Mouse (Mus musculus) midbrain, embryonic 14.5 days (tissue): ENCODE measurements at regions not wholly inside any gene's neighbourhood (a gene's known extent, or its start where the extent isn't known, plus 50 kb on each side); places are given as distances from the start of the nearest gene placed in this dataset.

Source experiments
- ATAC-seq: fragments of 200-750 bp; cut with Nextera tagmentation; 2 replicates; pipeline ENCODE4 v1.8.0; 2017; ENCODE audit warnings: moderate number of reproducible peaks, moderate library complexity; ENCODE audit not compliant: low FRiP score, low TSS enrichment
- DNase-seq: peaks from one replicate; pipeline ENCODE4 v3.0.0-alpha.2; 2015
- H3K27ac ChIP-seq: fragments of 300-500 bp; sonication (generic); replicated peaks from 2 replicates; pipeline ENCODE4 v1.5.1; 2014; ENCODE audit warnings: mild to moderate bottlenecking, low read depth, low read length, moderate library complexity
- H3K27me3 ChIP-seq: fragments of 300-500 bp; sonication (generic); 2 replicates; pipeline ENCODE4 v1.6.1; 2014; ENCODE audit warnings: low read length, control low read depth, mixed read lengths; ENCODE audit not compliant: control insufficient read depth, insufficient read depth
- H3K36me3 ChIP-seq: fragments of 300-500 bp; sonication (generic); 2 replicates; pipeline ENCODE4 v1.6.1; 2014; ENCODE audit warnings: low read length, control low read depth; ENCODE audit not compliant: control insufficient read depth, insufficient read depth
- H3K4me1 ChIP-seq: fragments of 300-500 bp; sonication (generic); 2 replicates; pipeline ENCODE4 v1.6.1; 2014; ENCODE audit warnings: mild to moderate bottlenecking, antibody characterized with exemption, low read length, control low read depth; ENCODE audit not compliant: control insufficient read depth, insufficient read depth
- H3K4me2 ChIP-seq: fragments of 300-500 bp; sonication (generic); 2 replicates; pipeline ENCODE4 v1.6.1; 2014; ENCODE audit warnings: mild to moderate bottlenecking, low read length, moderate library complexity
- H3K4me3 ChIP-seq: fragments of 300-500 bp; sonication (generic); replicated peaks from 2 replicates; pipeline ENCODE4 v1.5.1; 2014; ENCODE audit warnings: low read depth, low read length
- H3K9ac ChIP-seq: fragments of 300-500 bp; sonication (generic); replicated peaks from 2 replicates; pipeline ENCODE4 v1.6.1; 2014; ENCODE audit warnings: mild to moderate bottlenecking, low read length, moderate library complexity
- H3K9me3 ChIP-seq: fragments of 300-500 bp; sonication (generic); 2 replicates; pipeline ENCODE4 v1.6.1; 2016; ENCODE audit warnings: low read length, control low read depth, mixed read lengths; ENCODE audit not compliant: control insufficient read depth
- WGBS: fragments of 180-500 bp; shearing (Covaris S2); extraction: QIAGEN DNeasy Blood & Tissue Kit; methylation state at CpG from one replicate; pipeline ENCODE4 v1.1.7; 2014; 5-methylcytosine and 5-hydroxymethylcytosine counted together

GRCm38 (mm10) chr13:43852888-43853287 lies 68.3 kb downstream of the Cd83 start:
- H3K4me2 ChIP-seq: no peak overlapping the region
- H3K27ac ChIP-seq: no peak overlapping the region
- no peaks in the 10 kb centered on the region for H3K36me3 ChIP-seq
- no peak for DNase-seq
- no peaks in the 10 kb centered on the region for H3K9me3 ChIP-seq
- peaks cover 11% of the 10 kb centered on the region; the same call in 1 of the 2 replicates for H3K4me1 ChIP-seq
- no peak for ATAC-seq
- H3K4me3 ChIP-seq: no peak overlapping the region
- 83% methylated on average over 1 of the region's 1 CpGs for whole genome bisulfite sequencing
- no peaks in the 10 kb centered on the region for H3K27me3 ChIP-seq
- no peak overlapping the region for H3K9ac ChIP-seq

GRCm38 (mm10) chr13:43854973-43855372 lies 70.4 kb downstream of the Cd83 start:
- Histone ChIP-seq H3K4me3 (no peak overlapping the region), H3K9me3 (no peaks in the 10 kb centered on the region), H3K36me3 (no peaks in the 10 kb centered on the region), H3K27me3 (no peaks in the 10 kb centered on the region), H3K27ac (no peak overlapping the region), H3K9ac (no peak overlapping the region), H3K4me2 (no peak overlapping the region), H3K4me1 (peaks cover 11% of the 10 kb centered on the region; the same call in 1 of the 2 replicates)
- ATAC-seq: no peak
- 95% methylated on average over 2 of the region's 2 CpGs for WGBS
- DNase-seq: no peak

DNA sequence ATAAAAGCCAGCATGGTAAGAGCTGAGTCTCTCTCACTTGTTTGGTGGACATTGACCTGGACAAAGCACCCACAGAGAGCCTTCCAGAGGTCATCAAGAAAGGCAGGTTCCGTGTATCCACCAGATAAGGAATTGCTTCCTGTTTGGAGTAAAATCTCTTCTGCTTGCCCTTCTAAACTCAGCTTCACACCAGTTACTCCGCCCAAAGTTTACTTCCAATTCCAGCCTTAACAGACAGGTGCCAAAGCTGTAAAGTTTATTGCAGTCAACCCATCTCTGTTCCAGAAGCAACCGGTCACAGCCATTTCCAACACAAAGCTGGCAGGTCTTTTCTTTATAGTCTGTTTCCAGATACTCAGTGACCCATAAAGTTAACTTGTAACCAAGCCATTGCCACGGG lies 76.4 kb downstream of the Cd83 start:
- H3K9me3 ChIP-seq: no peaks in the 10 kb centered on the region
- peaks cover 16% of the 10 kb centered on the region for H3K27me3 ChIP-seq
- no peaks in the 10 kb centered on the region for H3K36me3 ChIP-seq
- peaks cover 7% of the 10 kb centered on the region; the same call in 1 of the 2 replicates for H3K4me1 ChIP-seq
- WGBS: 67% methylated on average over 4 of the region's 4 CpGs
- H3K4me3 ChIP-seq: no peak overlapping the region
- ATAC-seq (no peak), DNase-seq (no peak)
- H3K4me2 ChIP-seq: no peak overlapping the region
- H3K9ac ChIP-seq: no peak overlapping the region
- H3K27ac ChIP-seq: no peak overlapping the region

GRCm38 (mm10) chr13:43861424-43861823 lies 76.8 kb downstream of the Cd83 start:
- Histone ChIP-seq H3K36me3 (no peaks in the 10 kb centered on the region), H3K27me3 (peaks cover 19% of the 10 kb centered on the region), H3K9ac (no peak overlapping the region), H3K9me3 (no peaks in the 10 kb centered on the region), H3K27ac (no peak overlapping the region), H3K4me3 (no peak overlapping the region), H3K4me2 (no peak overlapping the region), H3K4me1 (peaks cover 7% of the 10 kb centered on the region; the same call in 1 of the 2 replicates)
- no peak for ATAC-seq
- WGBS: 79% methylated on average over 7 of the region's 7 CpGs
- no peak for DNase-seq

DNA sequence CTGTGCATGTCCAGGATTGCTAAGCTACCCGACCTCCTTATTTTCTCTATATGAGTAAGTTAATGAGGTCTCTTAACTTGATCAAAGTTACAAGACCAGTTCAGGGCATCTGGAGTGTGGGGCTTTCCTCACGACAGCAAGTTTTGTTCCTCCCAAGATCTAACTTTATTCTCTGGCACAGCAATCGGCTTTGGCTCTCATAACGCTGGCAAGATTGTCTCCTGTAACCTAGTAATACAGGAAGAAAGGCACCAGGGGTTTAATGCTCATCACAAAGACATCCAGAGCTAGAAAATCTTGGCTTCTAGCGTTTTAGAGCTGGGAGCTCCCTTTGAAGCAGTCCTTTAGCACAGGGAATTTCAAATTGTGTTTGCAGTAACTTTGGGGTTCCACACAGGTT lies 77.5 kb downstream of the Cd83 start:
- no peak for DNase-seq
- 87% methylated on average over 5 of the region's 5 CpGs for WGBS
- ATAC-seq: no peak

DNA sequence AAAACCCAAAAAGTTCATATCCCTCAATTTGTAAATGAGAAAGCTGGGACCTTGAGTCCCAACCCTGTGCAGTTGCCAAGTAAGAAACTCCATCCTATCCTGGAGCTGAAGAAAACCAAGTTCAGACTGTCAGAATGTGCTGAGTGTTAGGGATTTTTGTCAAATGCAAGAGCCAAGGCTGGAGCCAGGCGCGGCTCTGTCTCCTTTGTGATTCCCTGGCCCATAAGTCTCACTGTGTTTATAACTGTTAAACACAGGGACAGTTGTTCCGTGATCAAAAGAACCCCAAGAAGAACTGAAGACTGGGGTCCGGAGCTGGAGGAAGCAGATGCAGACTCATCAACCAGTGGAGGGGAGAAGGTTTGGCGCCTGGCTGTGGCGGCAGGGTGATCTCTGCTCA lies 78.0 kb downstream of the Cd83 start:
- Histone ChIP-seq H3K27me3 (peaks cover 21% of the 10 kb centered on the region), H3K36me3 (no peaks in the 10 kb centered on the region), H3K4me1 (peaks cover 7% of the 10 kb centered on the region; the same call in 1 of the 2 replicates), H3K27ac (no peak overlapping the region), H3K4me2 (no peak overlapping the region), H3K9ac (no peak overlapping the region), H3K9me3 (no peaks in the 10 kb centered on the region), H3K4me3 (no peak overlapping the region)
- 86% methylated on average over 6 of the region's 6 CpGs for WGBS
- DNase-seq (no peak), ATAC-seq (no peak)

More for the DNA sequence above, 77.5 kb downstream of the Cd83 start:
- Histone ChIP-seq H3K4me1 (peaks cover 7% of the 10 kb centered on the region; the same call in 1 of the 2 replicates), H3K4me3 (no peak overlapping the region), H3K4me2 (no peak overlapping the region), H3K36me3 (no peaks in the 10 kb centered on the region), H3K27ac (no peak overlapping the region), H3K9ac (no peak overlapping the region), H3K9me3 (no peaks in the 10 kb centered on the region), H3K27me3 (peaks cover 21% of the 10 kb centered on the region)

DNA sequence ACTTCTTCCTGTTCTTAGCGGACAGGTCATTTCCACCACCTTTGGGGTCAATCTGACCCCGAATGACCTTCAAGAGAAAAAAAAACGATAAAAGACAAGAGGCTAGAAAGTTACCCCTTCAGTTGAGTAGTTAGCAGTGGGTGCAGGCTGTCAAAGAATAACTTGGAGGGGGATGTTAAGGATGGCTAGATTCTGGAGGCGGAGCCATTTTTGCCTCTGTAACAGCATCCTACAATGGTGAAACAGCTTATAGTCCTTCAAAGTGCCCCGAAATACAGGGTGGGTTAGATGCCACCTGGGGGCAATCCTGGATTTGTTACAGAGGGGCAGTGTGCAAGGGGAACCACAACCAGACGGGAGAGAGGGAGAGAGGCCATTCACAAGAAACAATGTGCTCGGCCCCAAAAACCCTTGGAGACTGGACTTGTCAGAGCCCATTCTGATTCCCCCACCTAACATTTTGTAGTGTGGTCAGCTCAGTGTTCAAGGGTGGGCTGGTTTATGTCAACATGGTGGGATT lies 79.1 kb downstream of the Cd83 start:
- 76% methylated on average over 7 of the region's 7 CpGs for WGBS
- no peak overlapping the region for H3K4me3 ChIP-seq
- no peak overlapping the region; the same call in 1 of the 2 replicates for H3K4me2 ChIP-seq
- H3K4me1 ChIP-seq: peaks cover 7% of the 10 kb centered on the region; the same call in 1 of the 2 replicates
- no peaks in the 10 kb centered on the region for H3K9me3 ChIP-seq
- DNase-seq (no peak), ATAC-seq (no peak)
- no peak overlapping the region for H3K27ac ChIP-seq
- H3K9ac ChIP-seq: no peak overlapping the region
- H3K36me3 ChIP-seq: no peaks in the 10 kb centered on the region
- H3K27me3 ChIP-seq: peaks cover 24% of the 10 kb centered on the region

- H3K4me1 ChIP-seq: peaks cover 7% of the 10 kb centered on the region; the same call in 1 of the 2 replicates
- peak overlapping the region; percentile 54 for H3K4me2 ChIP-seq
- peak overlapping the region; percentile 24 for H3K4me3 ChIP-seq
- H3K9ac ChIP-seq: no peak overlapping the region; the same call in 1 of the 2 replicates
- ATAC-seq: peak; percentile 99
- peaks cover 24% of the 10 kb centered on the region for H3K27me3 ChIP-seq
- 0 out of 2 replicates have a peak overlapping the region, but pooled peaks have one; percentile 21 for H3K27ac ChIP-seq
- DNase-seq: peak; percentile 98
- 1% methylated on average over 35 of the region's 35 CpGs for WGBS
- H3K9me3 ChIP-seq: no peaks in the 10 kb centered on the region
- H3K36me3 ChIP-seq: no peaks in the 10 kb centered on the region
Measured at GRCm38 (mm10) chr13:43864153-43864861, 79.7 kb downstream of the Cd83 start.

DNA sequence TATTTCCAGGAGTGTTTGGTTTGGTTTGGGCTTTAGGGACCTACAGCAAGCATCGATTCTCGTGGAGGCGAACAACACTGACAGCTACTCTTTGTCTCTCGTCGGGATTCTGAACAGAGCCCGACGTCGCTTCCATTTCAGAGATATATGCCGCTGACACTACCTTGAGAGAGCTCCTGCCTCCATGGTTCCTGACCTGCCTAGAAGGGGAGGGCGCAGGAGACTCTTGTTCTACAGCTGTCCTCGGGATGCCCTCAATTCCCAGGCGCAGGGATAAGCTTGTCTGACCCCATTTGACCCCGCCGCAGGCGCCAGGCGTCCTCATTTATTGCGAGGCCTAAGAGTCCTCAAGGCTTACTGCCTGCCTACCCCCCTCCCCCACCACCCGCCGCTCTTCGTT lies 80.5 kb downstream of the Cd83 start:
- ATAC-seq (peak; percentile 25; the same call in 1 of the 2 replicates), DNase-seq (no peak)
- no peak overlapping the region for H3K27ac ChIP-seq
- H3K4me2 ChIP-seq: peak overlapping the region; percentile 54
- H3K4me3 ChIP-seq: peak overlapping the region; percentile 24
- WGBS: under 1% methylated on average over 20 of the region's 20 CpGs
- H3K9ac ChIP-seq: 0 out of 2 replicates have a peak overlapping the region, but pooled peaks have one; percentile 1
- no peaks in the 10 kb centered on the region for H3K9me3 ChIP-seq
- H3K4me1 ChIP-seq: peaks cover 7% of the 10 kb centered on the region; the same call in 1 of the 2 replicates
- H3K27me3 ChIP-seq: peaks cover 24% of the 10 kb centered on the region
- H3K36me3 ChIP-seq: no peaks in the 10 kb centered on the region
